Mouse (Mus musculus) brain, embryonic 18.5 days (tissue): Measurements from ENCODE around the gene Siva1.
A peak's percentile ranks its signal among the peaks of the same experiment; 100 is the strongest.

Experiments used
- DNase-seq: peaks from one replicate; pipeline ENCODE4 v3.0.0-alpha.2; 2012; ENCODE audit warnings: low read depth, low spot score

Gene Siva1

DNA sequence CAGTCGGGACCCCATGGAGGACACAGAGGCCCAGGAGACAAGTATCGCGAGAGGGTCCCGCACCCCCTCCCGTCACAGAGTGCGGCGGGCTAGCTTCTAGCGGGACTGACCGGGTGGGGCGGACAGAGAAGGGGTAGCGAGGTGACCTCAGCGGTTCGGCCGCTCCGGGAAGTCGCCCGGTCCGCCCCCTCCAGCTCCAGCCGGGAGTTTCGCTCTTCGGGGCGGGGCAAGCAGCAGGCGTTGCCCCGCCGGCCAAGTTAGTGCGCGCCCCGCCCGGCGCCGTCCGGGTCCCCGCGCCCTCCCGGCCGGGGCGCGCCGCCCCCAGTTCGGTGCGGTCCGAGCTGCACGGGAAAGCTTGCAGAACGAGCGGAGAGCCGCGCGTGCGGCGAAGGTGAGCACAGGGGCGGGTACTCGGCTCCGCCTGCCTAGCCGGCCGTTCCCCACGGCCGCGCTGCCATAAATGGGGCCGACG, 34.1 kb downstream of the Siva1 start, which contains the start of gene Zbtb42:
Gene Zbtb42, plus strand, starts transcription at position 274 of the 472 bp plus-strand sequence.
- DNase-seq, result no peak

DNA sequence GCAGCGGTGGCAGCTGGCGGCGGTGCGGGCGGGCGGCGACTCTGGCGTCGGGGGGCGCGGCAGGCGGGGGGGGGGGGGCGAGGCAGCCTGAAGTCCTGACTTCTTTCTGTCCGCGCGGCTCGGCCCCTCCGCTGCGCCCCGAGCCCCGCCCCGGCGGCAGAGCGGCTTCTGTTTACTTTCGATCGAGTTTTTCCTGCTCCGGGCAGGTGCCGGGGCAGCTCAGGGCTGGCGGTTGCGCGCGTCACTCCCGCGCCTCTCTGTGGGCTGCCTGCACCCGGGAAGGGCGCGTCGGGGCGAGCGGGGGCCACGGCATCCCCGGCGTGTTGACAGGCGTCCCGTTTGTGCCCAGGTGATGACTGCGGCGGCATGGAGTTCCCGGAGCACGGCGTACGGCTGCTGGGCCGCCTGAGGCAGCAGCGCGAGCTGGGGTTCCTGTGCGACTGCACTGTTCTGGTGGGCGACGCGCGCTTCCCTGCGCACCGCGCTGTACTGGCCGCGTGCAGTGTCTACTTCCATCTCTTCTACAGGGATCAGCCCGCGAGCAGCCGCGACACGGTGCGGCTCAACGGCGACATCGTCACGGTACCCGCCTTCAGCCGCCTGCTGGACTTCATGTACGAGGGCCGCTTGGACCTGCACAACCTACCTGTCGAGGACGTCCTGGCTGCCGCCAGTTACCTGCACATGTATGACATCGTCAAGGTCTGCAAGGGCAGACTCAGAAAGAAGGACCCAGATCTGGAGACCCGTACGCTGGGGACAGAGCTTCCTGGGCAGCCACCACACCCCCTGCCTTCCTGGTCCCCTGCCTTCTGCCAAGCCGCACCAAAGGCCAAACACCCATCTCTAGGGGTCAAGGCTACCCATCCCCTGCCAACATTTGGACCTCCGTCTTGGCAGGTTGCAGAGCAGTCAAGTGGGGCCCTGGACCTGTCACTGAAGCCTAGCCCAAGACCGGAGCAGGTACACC, 34.8 kb downstream of the Siva1 start:
- no peak for DNase-seq

DNA sequence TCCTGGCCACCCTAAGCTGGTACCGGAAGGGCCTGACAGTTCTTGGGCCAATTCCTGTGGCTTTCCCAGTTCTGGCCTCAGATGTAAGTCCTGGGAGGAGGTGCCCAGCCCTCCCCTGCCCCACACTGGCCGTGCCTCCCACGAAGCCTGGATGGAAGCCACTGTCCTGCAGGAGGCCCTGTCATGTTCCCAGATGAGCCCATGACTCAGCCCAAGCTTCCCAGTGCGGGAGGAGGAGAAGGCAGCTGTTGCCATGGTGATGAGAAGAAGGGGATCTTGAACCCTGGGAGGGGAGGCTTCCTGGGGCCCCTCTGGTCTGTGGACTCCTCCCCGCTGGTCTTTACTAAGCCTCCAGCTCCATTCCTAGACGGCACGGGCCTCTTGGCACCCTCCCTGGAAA, 38.9 kb downstream of the Siva1 start:
- DNase-seq, result no peak

DNA sequence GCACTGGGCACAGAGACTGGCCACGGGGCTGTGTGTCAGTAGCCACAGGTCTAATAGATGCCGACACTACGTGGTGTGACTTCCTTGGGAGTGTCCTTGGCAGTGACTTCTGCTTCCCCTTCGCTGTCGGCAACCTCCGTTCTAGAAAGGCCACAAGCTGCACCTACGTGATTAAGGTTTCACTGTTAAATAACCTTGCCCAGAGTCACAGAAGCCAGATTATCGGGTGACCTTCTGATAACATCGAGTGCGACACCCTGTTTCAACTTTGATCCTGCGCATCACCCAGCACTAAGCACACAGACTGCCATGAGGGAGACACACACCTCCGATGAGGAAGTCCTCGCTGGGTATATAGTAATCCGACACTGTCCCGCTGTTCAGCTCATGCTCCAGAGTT, 44.0 kb downstream of the Siva1 start:
- no peak for DNase-seq

DNA sequence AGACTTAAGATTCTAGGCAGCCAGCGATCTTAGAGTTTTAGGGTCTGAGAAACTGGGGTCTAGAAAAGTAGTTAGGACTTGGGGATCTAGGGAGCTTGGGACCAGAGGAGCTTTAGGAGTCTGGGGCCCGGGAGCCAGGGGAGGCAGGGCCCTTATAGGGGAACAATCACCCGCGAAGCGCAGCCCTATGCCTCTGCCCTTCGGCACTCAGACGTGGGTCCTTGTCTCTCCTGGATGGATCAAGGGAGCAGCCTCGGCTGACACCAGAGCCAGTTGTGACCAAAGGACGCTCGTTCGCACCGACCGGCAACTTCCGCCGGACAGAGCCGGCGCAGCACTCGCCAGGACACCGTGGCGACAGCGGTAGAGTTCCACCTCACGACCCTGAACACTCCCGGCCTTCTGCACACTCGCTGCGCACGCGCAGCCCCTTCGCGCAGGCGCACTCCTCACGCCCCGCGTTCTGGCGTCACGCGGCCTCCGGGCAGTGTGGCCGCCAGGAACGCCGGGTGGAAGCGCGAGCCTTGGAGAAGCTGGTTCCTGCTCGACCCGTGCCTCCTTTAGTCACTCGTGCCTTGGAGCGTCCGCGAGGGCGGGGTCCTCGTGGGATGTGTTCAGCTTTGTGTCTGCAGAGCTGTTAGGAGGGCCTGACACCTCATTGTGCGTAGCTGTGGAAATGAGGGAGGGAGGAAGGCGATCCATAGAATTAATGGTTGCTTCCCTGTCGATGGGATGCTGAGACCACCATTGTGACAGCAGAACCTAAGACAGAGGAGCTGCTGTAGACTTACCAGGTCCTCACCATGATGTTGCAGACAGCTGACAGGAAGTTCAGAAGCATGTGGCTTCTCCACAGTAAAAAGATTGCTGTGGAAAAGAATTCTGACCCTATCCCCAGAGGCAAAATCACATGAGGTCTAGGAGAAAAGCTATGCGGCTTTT, 49.0 kb downstream of the Siva1 start:
- DNase-seq, result peak; percentile 79

DNA sequence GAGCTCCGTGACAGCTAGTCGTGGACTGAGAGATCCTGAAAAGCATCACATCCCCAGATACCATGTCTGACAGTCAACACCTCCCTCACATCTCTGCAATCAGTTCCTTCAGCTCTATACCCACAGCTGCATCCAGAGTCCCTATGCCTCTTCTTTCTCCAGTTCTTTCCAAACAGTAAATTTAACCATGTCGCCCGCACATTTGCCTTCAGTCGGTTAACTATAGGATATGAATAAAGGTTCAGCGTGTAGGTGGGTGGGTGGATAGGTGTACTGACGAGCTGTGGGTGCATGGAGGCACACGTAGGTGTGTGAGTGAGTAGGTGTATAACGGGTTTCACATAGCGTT, 49.6 kb downstream of the Siva1 start:
- DNase-seq, result no peak

DNA sequence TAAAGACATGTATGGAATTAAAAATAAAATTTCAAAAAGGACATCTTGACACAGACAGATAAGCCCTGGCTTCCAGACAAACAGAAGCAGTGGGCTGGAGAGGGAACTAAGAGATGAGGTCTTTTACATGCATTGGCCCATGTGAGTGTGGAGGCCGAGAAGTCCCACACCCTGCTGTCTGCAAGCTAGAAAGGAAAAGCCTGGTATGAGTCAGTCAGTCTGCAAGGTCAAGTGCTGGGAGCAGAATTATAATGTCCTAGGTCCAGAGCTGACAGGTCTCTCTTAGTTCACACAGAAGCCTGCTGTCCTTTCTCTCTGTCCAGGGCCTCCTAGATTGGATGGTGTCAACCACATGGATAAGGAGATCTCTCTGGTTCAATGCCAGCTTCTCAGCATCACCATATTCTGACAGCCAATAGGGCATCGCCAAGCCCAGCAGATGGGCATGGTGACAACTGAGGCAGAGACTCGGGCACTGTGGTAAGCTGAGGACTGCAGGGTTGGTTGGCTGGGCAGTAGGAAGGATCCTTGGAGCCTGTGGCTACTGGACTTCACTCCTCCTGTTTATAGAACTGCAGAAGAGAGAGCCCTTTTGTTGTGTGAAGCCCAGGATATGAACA, 52.4 kb downstream of the Siva1 start:
- DNase-seq, result no peak
